Comparison of ENCODE assay signal across 8 mouse cellular contexts in genomic region chr16:85173373-85174081, GRCm38 (mm10). TPM values are rescaled to one million over a fixed set of nuclear protein-coding genes. Genes with fewer than 3 reads are reported as not detected.
DNase-seq lines count a peak whose midpoint lies in the region; ATAC-seq and TF ChIP-seq lines count a peak whose summit lies in the region.

Gene App, minus strand, starts transcription at chr16:85173766.

- H3K27ac ChIP-seq in embryonic facial prominence, embryonic 14.5 days (replicated peaks; ENCODE audit: low read depth, low read length) = peak within 1 kb of the TSS; percentile 93
- peak within 1 kb of the TSS; percentile 92 for H3K27ac ChIP-seq in limb, embryonic 15.5 days
- H3K27ac ChIP-seq in midbrain, postnatal 0 days (ENCODE audit: low read depth, low read length) = peak within 1 kb of the TSS; percentile 97

- H3K4me2 ChIP-seq in embryonic facial prominence, embryonic 14.5 days (ENCODE audit: low read depth, low read length) = peak within 1 kb of the TSS; percentile 66
- peak within 1 kb of the TSS; percentile 63 for H3K4me2 ChIP-seq in limb, embryonic 15.5 days
- peak within 1 kb of the TSS; percentile 77 for H3K4me2 ChIP-seq in midbrain, postnatal 0 days (ENCODE audit: low read depth, low read length, poor library complexity, severe bottlenecking)

- peaks cover 11% of the 10 kb centered on the region for H3K4me1 ChIP-seq in embryonic facial prominence, embryonic 14.5 days (ENCODE audit: control insufficient read depth, insufficient read depth, low read length)
- H3K4me1 ChIP-seq in limb, embryonic 15.5 days = peaks cover 15% of the 10 kb centered on the region
- H3K4me1 ChIP-seq in midbrain, postnatal 0 days (ENCODE audit: insufficient read depth, low read length) = 0 out of 2 replicates have a peak, but pooled peaks cover 6% of the 10 kb centered on the region

- no peaks in the 10 kb centered on the region for H3K9me3 ChIP-seq in embryonic facial prominence, embryonic 14.5 days (ENCODE audit: control insufficient read depth, low read length)
- no peaks in the 10 kb centered on the region for H3K9me3 ChIP-seq in limb, embryonic 15.5 days
- H3K9me3 ChIP-seq in midbrain, postnatal 0 days (ENCODE audit: low read length) = no peaks in the 10 kb centered on the region

- TF ChIP-seq CTCF in midbrain, postnatal 0 days (IDR thresholded peaks at IDR 0.05) = peak; percentile 88

- H3K27me3 ChIP-seq in embryonic facial prominence, embryonic 14.5 days (replicated peaks; ENCODE audit: control insufficient read depth, insufficient read depth, low read length) = no peaks in the 10 kb centered on the region
- H3K27me3 ChIP-seq in limb, embryonic 15.5 days = no peaks in the 10 kb centered on the region
- no peaks in the 10 kb centered on the region for H3K27me3 ChIP-seq in midbrain, postnatal 0 days (ENCODE audit: insufficient read depth, low read length)

- H3K4me3 ChIP-seq in embryonic facial prominence, embryonic 14.5 days (ENCODE audit: low read depth, low read length) = peak within 1 kb of the TSS; percentile 97
- peak within 1 kb of the TSS; percentile 99 for H3K4me3 ChIP-seq in limb, embryonic 15.5 days
- H3K4me3 ChIP-seq in midbrain, postnatal 0 days (ENCODE audit: low read depth, low read length) = peak within 1 kb of the TSS; percentile 98

- H3K36me3 ChIP-seq in embryonic facial prominence, embryonic 14.5 days (ENCODE audit: control insufficient read depth, insufficient read depth, low read length) = no peaks in the 10 kb centered on the region
- H3K36me3 ChIP-seq in limb, embryonic 15.5 days = peaks cover 2% of the 10 kb centered on the region; the same call in 1 of the 2 replicates
- no peaks in the 10 kb centered on the region for H3K36me3 ChIP-seq in midbrain, postnatal 0 days (ENCODE audit: insufficient read depth, low read length)

- ATAC-seq in embryonic facial prominence, embryonic 14.5 days (ENCODE audit: low read depth) = peak; percentile 87
- peak; percentile 76 for ATAC-seq in limb, embryonic 15.5 days (ENCODE audit: insufficient number of reproducible peaks, low FRiP score, low TSS enrichment, low read depth)
- ATAC-seq in midbrain, postnatal 0 days (ENCODE audit: low FRiP score) = peak; percentile 88

- DNase-seq in layer of hippocampus, adult 11-12 months (ENCODE audit: low spot score) = peak; percentile 92
- DNase-seq in layer of hippocampus, adult 9-10 months (ENCODE audit: low spot score) = no peak
- peak; percentile 91 for DNase-seq in embryonic facial prominence, embryonic 14.5 days (ENCODE audit: low spot score)
- DNase-seq in heart, adult 8-10 months (ENCODE audit: low spot score) = peak; percentile 87
- peak; percentile 89 for DNase-seq in kidney, adult 9 months
- DNase-seq in midbrain, postnatal 0 days (ENCODE audit: low spot score) = peak; percentile 88
- peak; percentile 59 to 74 for DNase-seq in spleen, postnatal 14 days (ENCODE audit: low spot score in 2 of 2)

- peak within 1 kb of the TSS; percentile 94 for H3K9ac ChIP-seq in embryonic facial prominence, embryonic 14.5 days (ENCODE audit: low read depth, low read length)
- H3K9ac ChIP-seq in limb, embryonic 15.5 days = peak within 1 kb of the TSS; percentile 91
- peak within 1 kb of the TSS; percentile 96 for H3K9ac ChIP-seq in midbrain, postnatal 0 days (replicated peaks; ENCODE audit: low read length, poor library complexity, severe bottlenecking)

- under 1% methylated on average over 34 of the region's 78 CpGs for WGBS in embryonic facial prominence, embryonic 14.5 days
- under 1% methylated on average over 78 of the region's 78 CpGs for WGBS in limb, embryonic 15.5 days
- WGBS in midbrain, postnatal 0 days = under 1% methylated on average over 75 of the region's 78 CpGs

RNA-seq across cellular contexts. Expression of gene App, which starts in this region (rescaled TPM):
- polyA plus RNA-seq in embryonic facial prominence, embryonic 14.5 days (2014; fragmentation: Nextera tagmentation; extraction: Ambion mirVana) = 239 and 259 TPM in 2 replicates
- total RNA-seq in heart, adult 8-10 months (2022) = 100 to 1,000 TPM; 121 to 133 (median 126) TPM
- 221 and 231 TPM in 2 replicates for polyA plus RNA-seq in limb, embryonic 15.5 days (2015; fragmentation: Nextera tagmentation; extraction: Ambion mirVana)
- 597 and 628 TPM in 2 replicates for total RNA-seq in midbrain, postnatal 0 days (2014; rRNA removed)
- 511 and 515 TPM in 2 replicates for polyA plus RNA-seq in midbrain, postnatal 0 days (2015; fragmentation: Nextera tagmentation; extraction: Ambion mirVana)
